Mouse (Mus musculus) spleen, postnatal 36 days (tissue): Measurements from ENCODE around the gene Gm7980.
"Not testable (repeated sequence)": the region's sequence is repeated elsewhere in the genome, so short reads cannot be mapped to it uniquely, and the experiment has no call there.

Experiments
- DNase-seq, 2 experiments: peaks; one replicate each; pipeline ENCODE4 v3.0.0; 2022; ENCODE audit warnings: low spot score in 2 of 2, mixed read lengths in 1 of 2

Gm7980 gene

GRCm38 (mm10) chr14:41907190-41907589 lies at the start of gene Gm7980:
Gene Gm7980 (minus strand): TSS chr14:41907290.
- not testable (repeated sequence) for DNase-seq

GRCm38 (mm10) chr14:41943695-41944094 lies 36.6 kb upstream of the Gm7980 start, which contains the start of gene 1700024B05Rik:
Gene 1700024B05Rik (plus strand): TSS chr14:41943995.
- not testable (repeated sequence) for DNase-seq

- DNase-seq: not testable (repeated sequence)
These were observed 17.6 kb upstream of the Gm7980 start, which contains the start of gene 1700049E17Rik1 for GRCm38 (mm10) chr14:41924649-41925048. Gene 1700049E17Rik1 (plus strand): TSS chr14:41924949.
